Mouse (Mus musculus): ENCODE data around the gene Zfp273. TPM values are rescaled to one million over a fixed set of nuclear protein-coding genes. Genes with fewer than 3 reads are reported as not detected.
"Not testable (repeated sequence)": the region's sequence is repeated elsewhere in the genome, so short reads cannot be mapped to it uniquely, and the experiment has no call there.

Gene Zfp273
- 4.7 and 5.8 TPM in 2 replicates for polyA plus RNA-seq (2012; rRNA removed)

DNA sequence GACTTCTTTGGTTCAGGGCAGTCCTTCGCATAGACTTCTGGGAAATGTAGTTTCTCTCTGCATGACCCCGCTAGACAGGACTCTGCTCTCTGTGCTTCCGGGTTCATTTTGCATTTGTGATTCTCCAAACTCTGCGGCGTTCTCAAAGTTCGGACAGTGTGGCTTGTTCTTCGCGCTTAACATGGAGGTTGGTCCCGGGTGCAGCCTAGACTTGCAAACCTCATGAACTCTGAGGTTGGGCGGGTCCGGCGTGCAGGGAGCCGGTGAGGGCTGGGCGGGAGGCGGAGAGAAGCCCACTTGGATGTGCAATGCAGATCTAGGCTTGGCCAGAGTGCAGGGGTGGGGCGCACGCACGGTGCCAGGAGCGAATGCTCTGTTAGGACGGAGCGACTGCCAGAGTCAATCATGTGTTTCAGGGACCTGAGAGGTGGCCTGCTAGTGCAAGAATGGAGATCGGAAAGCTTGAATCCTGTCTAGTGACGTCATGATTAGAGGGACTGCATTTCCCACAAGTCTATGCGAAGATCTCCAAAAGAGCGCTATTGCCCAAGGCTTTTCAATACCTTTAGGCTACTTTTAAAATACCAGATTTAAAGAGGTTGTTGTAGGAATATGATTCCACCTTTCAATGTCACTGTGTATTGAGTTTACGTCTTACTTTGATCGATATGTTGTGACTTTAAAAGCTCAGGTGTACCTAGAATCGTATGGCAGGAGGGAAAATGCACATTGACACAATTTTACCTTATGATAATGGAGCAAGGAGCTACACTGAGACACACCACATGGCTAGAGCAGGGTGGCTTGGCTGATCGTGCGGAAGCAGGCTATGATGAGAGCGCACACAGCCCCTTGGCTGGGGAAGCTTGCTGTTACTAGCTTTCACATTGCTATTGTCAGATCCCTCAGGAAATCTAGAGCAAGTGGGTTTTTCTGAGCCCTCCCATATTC is at the start of gene Zfp273:
TSS of gene Zfp273 (plus strand) at position 31 of the 951 bp plus-strand sequence.
- peak; percentile 95 for DNase-seq (ENCODE audit: low read depth)
- TF ChIP-seq POLR2A (IDR thresholded peaks at IDR 0.05; ENCODE audit: borderline replicate concordance, extremely low read depth, insufficient read depth, insufficient read length, poor library complexity, severe bottlenecking) (no peak), CTCF (IDR thresholded peaks at IDR 0.05; ENCODE audit: borderline replicate concordance, extremely low read depth, insufficient read depth, insufficient read length) (no peak)

DNA sequence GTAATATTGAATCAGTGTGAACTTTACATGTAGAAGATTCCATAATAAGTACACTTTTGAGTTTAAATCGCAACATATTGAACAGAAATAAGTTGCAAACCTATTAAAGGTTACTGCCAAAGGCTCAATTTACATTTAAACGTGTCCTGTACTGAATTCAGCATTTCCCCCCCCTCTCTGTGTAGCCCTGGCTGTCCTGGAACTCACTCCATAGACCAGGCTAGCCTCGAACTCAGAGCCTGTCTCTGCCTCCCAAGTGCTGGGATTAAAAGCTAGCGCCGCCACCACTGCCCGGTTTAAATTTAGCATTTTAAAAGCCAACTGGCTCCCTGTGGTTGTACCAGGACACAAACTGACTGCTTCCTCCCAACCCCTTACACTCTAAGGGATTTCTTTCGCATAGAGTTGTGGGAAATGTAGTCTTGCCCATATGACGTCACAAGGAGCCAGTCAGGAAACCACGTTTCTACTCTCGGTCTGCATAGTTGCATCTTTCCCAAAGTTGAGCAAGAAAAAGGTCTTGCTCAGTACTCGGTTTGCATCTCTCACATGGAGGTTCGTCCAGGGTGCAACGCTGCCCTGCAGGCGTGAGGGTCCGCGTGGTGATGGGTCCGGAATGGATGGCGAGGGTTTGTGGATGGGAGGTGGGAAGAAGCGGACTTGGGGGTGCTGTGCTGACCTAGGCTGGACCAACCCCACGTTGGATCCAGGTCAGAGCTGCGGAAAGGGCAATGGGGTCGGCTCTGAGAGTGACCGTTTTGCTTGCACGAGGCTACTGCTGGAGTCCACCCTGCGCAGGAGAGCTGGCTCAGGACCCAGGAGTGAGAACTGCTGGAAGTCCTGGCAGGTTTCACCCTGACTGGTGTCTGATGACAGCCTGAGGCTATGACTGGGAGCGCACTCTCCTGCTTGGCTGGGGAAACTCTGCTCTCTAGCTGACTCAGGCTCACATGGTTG is 34.0 kb upstream of the Zfp273 start, which contains the start of gene Zfp493:
TSS of gene Zfp493 (plus strand) at position 429 of the 957 bp plus-strand sequence.
- peak; percentile 93 for DNase-seq (ENCODE audit: low read depth)
- TF ChIP-seq POLR2A (IDR thresholded peaks at IDR 0.05; ENCODE audit: borderline replicate concordance, extremely low read depth, insufficient read depth, insufficient read length, poor library complexity, severe bottlenecking) (no peak), CTCF (IDR thresholded peaks at IDR 0.05; ENCODE audit: borderline replicate concordance, extremely low read depth, insufficient read depth, insufficient read length) (no peak)

- no peak for TF ChIP-seq POLR2A (IDR thresholded peaks at IDR 0.05; ENCODE audit: borderline replicate concordance, extremely low read depth, insufficient read depth, insufficient read length, poor library complexity, severe bottlenecking)
- TF ChIP-seq CTCF (IDR thresholded peaks at IDR 0.05; ENCODE audit: borderline replicate concordance, extremely low read depth, insufficient read depth, insufficient read length): no peak
- DNase-seq (ENCODE audit: low read depth): no peak
Measured at GRCm38 (mm10) chr13:67791921-67792455, 21.6 kb upstream of the Zfp273 start.

DNA sequence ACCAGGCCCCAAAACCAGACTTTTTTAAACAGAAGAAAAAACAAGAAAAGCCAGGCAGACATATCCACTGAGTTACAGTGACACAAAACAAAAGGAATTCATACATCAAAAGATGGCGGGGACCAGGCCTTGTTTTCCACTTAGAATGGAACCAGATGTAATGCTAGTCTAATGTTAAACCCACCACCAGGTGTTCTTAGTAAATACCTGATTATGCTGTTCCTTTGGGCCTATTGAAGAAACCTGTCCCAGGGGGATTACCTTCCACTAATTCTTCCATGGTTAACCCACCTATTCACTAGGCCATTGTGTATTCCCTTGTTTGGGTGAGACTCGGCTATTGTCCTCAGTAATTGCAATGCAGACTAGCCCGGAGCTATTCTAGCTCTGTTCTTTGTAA is 14.9 kb upstream of the Zfp273 start:
- DNase-seq (ENCODE audit: low read depth): no peak

DNA sequence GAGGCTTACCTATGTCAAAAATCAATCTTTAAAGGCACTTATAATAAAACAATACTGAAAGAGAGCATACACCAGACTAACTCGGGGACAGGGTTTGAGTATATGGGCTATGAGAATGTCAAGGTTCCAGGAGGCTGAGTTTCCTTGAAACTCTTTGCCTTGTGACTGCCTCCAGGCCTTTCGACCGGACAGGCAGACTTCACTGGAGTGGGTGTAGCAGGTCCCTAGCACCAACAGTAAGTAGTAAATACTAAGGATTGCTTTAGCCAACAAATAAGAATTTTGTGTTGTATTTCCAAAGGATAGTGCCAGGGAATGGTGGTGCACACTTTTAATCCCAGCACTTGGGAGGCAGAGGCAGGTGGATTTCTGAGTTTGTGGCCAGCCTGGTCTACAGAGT is 14.4 kb upstream of the Zfp273 start:
- DNase-seq (ENCODE audit: low read depth): not testable (repeated sequence)

More for the DNA sequence above, 14.9 kb upstream of the Zfp273 start:
- TF ChIP-seq POLR2A (IDR thresholded peaks at IDR 0.05; ENCODE audit: borderline replicate concordance, extremely low read depth, insufficient read depth, insufficient read length, poor library complexity, severe bottlenecking) (no peak), CTCF (IDR thresholded peaks at IDR 0.05; ENCODE audit: borderline replicate concordance, extremely low read depth, insufficient read depth, insufficient read length) (no peak)

GRCm38 (mm10) chr13:67811651-67812210 is 1.8 kb upstream of the Zfp273 start:
- DNase-seq (ENCODE audit: low read depth): no peak
- no peak for TF ChIP-seq POLR2A (IDR thresholded peaks at IDR 0.05; ENCODE audit: borderline replicate concordance, extremely low read depth, insufficient read depth, insufficient read length, poor library complexity, severe bottlenecking)
- no peak for TF ChIP-seq CTCF (IDR thresholded peaks at IDR 0.05; ENCODE audit: borderline replicate concordance, extremely low read depth, insufficient read depth, insufficient read length)

DNA sequence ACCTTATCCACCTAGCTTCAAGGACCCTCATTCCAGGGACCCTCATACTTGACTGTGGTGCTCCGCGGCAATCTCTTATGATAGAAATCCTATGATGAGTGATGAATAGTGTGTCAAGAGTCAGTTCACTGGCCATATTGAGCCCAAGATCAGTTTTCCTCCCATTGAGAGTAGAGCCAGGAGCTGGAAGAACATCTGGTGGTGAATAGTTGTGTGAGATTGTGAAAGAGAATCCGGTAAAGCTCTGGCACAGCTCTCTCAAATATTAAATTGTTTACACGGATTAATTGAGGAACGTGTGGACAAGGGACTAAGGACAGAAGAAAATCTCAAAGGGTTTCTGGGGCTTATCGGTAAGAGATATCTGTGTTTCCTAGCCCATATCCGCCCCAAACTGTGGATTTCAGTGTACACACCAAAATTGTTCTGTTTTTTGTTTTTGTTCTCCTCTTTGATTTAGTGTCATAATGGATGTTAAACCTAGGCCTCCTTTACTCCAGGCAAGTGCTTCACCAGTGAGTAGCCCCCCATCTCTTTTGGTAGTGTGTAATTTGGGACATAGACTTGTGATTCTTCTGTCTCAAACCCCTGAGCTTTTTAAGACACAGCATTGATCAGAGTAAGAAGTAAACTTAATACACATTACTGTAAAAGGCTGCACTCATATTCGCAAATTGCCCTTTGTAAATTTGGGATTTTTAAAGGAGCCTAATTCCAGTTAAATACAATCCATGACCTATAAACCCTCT is 405 bp upstream of the Zfp273 start:
- no peak for DNase-seq (ENCODE audit: low read depth)
- TF ChIP-seq CTCF (IDR thresholded peaks at IDR 0.05; ENCODE audit: borderline replicate concordance, extremely low read depth, insufficient read depth, insufficient read length) (no peak), POLR2A (IDR thresholded peaks at IDR 0.05; ENCODE audit: borderline replicate concordance, extremely low read depth, insufficient read depth, insufficient read length, poor library complexity, severe bottlenecking) (no peak)

DNA sequence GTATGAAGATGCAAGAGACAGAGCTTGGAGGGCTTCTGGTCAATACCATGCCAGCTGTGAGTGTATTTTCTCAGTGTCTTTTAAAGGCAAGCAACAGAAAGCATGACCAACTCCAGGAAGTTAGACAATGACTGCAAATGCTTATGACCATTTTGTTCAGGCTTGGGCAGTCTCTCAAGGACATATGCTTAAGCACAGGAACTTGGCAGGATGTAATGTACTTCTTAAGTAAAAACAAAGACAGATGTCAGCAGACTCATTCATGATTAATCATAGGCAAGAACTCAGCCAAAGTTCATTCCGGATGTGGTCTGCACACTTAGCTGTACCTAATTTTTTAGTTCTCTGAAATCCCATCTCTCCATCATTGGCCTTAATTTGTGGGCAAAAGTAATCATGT is 5.1 kb downstream of the Zfp273 start:
- no peak for DNase-seq (ENCODE audit: low read depth)
- no peak for TF ChIP-seq POLR2A (IDR thresholded peaks at IDR 0.05; ENCODE audit: borderline replicate concordance, extremely low read depth, insufficient read depth, insufficient read length, poor library complexity, severe bottlenecking)
- no peak for TF ChIP-seq CTCF (IDR thresholded peaks at IDR 0.05; ENCODE audit: borderline replicate concordance, extremely low read depth, insufficient read depth, insufficient read length)

- DNase-seq (ENCODE audit: low read depth): peak; percentile 91
- no peak for TF ChIP-seq POLR2A (IDR thresholded peaks at IDR 0.05; ENCODE audit: borderline replicate concordance, extremely low read depth, insufficient read depth, insufficient read length, poor library complexity, severe bottlenecking)
- no peak for TF ChIP-seq CTCF (IDR thresholded peaks at IDR 0.05; ENCODE audit: borderline replicate concordance, extremely low read depth, insufficient read depth, insufficient read length)
Measured at GRCm38 (mm10) chr13:67830911-67831336, 17.4 kb downstream of the Zfp273 start, which contains the start of gene Gm10037. Gene Gm10037 (plus strand): TSS chr13:67831106.

DNA sequence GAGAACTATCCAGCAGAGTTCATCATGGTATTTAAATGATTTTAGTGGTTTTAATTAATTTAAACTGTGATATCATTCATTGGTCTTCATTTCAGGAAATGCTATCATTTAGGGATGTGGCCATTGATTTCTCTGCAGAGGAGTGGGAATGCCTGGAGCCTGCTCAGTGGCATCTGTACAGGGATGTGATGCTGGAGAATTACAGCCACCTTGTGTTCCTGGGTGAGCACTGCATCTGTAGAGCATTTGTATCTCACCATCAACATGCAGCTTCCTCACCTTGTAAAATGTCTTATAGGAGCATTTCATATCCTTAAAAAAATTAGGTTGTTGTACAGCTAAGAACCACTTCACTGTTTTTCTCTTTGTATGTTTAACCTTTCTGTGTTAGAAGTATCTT is 19.6 kb downstream of the Zfp273 start:
- not testable (repeated sequence) for DNase-seq (ENCODE audit: low read depth)

All from brain, embryonic 14.5 days (tissue).